ENCODE assay signal across 26 mouse cellular contexts in the genomic region with DNA sequence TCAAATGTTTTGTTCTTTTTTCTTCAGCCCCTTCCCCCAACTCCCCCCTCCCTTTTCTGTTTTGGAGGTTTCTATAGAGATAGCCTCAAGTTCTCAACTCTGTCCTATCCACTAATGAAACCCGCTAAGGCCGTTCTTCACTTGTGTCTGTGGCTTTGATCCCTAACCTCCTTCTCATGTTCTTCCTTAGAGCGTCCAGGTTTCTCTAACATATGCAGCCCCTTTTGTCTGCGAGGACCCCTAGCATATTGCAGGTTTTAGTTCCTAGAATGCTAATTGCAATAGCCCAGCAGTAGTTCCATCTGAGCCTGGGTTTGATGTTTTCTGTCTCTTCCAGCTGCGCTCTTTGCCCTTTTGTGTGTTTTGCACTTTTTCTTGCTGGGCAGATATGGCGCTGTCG.
A peak's percentile ranks its signal among the peaks of the same experiment; 100 is the strongest.
DNase-seq lines count a peak whose midpoint lies in the region; ATAC-seq and TF ChIP-seq lines count a peak whose summit lies in the region.
"Had no signal": no experiment of that assay in that cellular context is flagged by ENCODE, and none has a peak within 500 bp of the region (broad histone marks: within the 10 kb centered on the region; RNA-seq: fewer than 3 reads in every experiment).

No protein-coding gene starts in this region.

- peak; percentile 17 for DNase-seq in embryo, embryonic 11 days
- no peak for DNase-seq in embryo, embryonic 10 days (ENCODE audit: low spot score)
- peak; percentile 51 for DNase-seq in forebrain, embryonic 14.5 days (ENCODE audit: low spot score)
- DNase-seq in forebrain, postnatal 0 days = no peak
- no peak for DNase-seq in midbrain, postnatal 0 days (ENCODE audit: low spot score)
- DNase-seq in midbrain, embryonic 14.5 days = peak; percentile 40
- DNase-seq: adrenal gland, adult 8-10 months; cerebellum, adult 8-10 months; cerebellum, postnatal 25 days; gastrocnemius, adult 2 months; gastrocnemius, postnatal 36 days; heart, adult 18-20 months; heart, postnatal 36 days; kidney, adult 8-10 months; kidney, postnatal 4 days; right cerebral cortex, postnatal 4 days; thymus, adult 2 months; thymus, postnatal 4 days had no signal

- no peaks in the 10 kb centered on the region for H3K36me3 ChIP-seq in forebrain, embryonic 14.5 days (ENCODE audit: control insufficient read depth, insufficient read depth, low read length)
- no peaks in the 10 kb centered on the region for H3K36me3 ChIP-seq in forebrain, postnatal 0 days (ENCODE audit: insufficient read depth)
- no peaks in the 10 kb centered on the region for H3K36me3 ChIP-seq in midbrain, embryonic 12.5 days
- no peaks in the 10 kb centered on the region for H3K36me3 ChIP-seq in midbrain, postnatal 0 days (ENCODE audit: insufficient read depth, low read length)
- no peaks in the 10 kb centered on the region for H3K36me3 ChIP-seq in midbrain, embryonic 14.5 days (ENCODE audit: control insufficient read depth, insufficient read depth, low read length)
- H3K36me3 ChIP-seq: G1E; limb, embryonic 13.5 days; lung, embryonic 15.5 days had no signal

- no peaks in the 10 kb centered on the region for H3K9me3 ChIP-seq in forebrain, embryonic 14.5 days (replicated peaks; ENCODE audit: control insufficient read depth, low read length)
- no peaks in the 10 kb centered on the region for H3K9me3 ChIP-seq in forebrain, postnatal 0 days (ENCODE audit: low read length)
- H3K9me3 ChIP-seq in midbrain, embryonic 12.5 days = no peaks in the 10 kb centered on the region
- H3K9me3 ChIP-seq in midbrain, postnatal 0 days (ENCODE audit: low read length) = no peaks in the 10 kb centered on the region
- H3K9me3 ChIP-seq in midbrain, embryonic 14.5 days (ENCODE audit: control insufficient read depth, low read length) = no peaks in the 10 kb centered on the region
- H3K9me3 ChIP-seq: limb, embryonic 13.5 days; lung, embryonic 15.5 days had no signal

- H3K4me1 ChIP-seq in forebrain, embryonic 14.5 days (ENCODE audit: control insufficient read depth, insufficient read depth, low read length) = no peaks in the 10 kb centered on the region
- H3K4me1 ChIP-seq in forebrain, postnatal 0 days (ENCODE audit: insufficient read depth) = no peaks in the 10 kb centered on the region
- peaks cover 11% of the 10 kb centered on the region; the same call in 1 of the 2 replicates for H3K4me1 ChIP-seq in midbrain, embryonic 12.5 days
- no peaks in the 10 kb centered on the region for H3K4me1 ChIP-seq in midbrain, postnatal 0 days (ENCODE audit: insufficient read depth, low read length)
- H3K4me1 ChIP-seq in midbrain, embryonic 14.5 days (ENCODE audit: control insufficient read depth, insufficient read depth, low read length) = no peaks in the 10 kb centered on the region
- H3K4me1 ChIP-seq: limb, embryonic 13.5 days; lung, embryonic 15.5 days had no signal

- no peaks in the 10 kb centered on the region for H3K27me3 ChIP-seq in forebrain, embryonic 14.5 days (replicated peaks; ENCODE audit: control insufficient read depth, insufficient read depth, low read length)
- no peaks in the 10 kb centered on the region for H3K27me3 ChIP-seq in forebrain, postnatal 0 days (ENCODE audit: insufficient read depth, low read length)
- no peaks in the 10 kb centered on the region for H3K27me3 ChIP-seq in midbrain, embryonic 12.5 days
- no peaks in the 10 kb centered on the region for H3K27me3 ChIP-seq in midbrain, postnatal 0 days (ENCODE audit: insufficient read depth, low read length)
- no peaks in the 10 kb centered on the region for H3K27me3 ChIP-seq in midbrain, embryonic 14.5 days (ENCODE audit: control insufficient read depth, insufficient read depth, low read length)
- H3K27me3 ChIP-seq: lung, embryonic 15.5 days had no signal

- no peak overlapping the region for H3K4me2 ChIP-seq in forebrain, embryonic 14.5 days (ENCODE audit: low read length)
- no peak overlapping the region for H3K4me2 ChIP-seq in forebrain, postnatal 0 days (ENCODE audit: low read depth)
- H3K4me2 ChIP-seq in midbrain, embryonic 12.5 days (replicated peaks) = peak overlapping the region; percentile 21; the same call in 1 of the 2 replicates
- H3K4me2 ChIP-seq in midbrain, postnatal 0 days (ENCODE audit: low read depth, low read length, poor library complexity, severe bottlenecking) = no peak overlapping the region
- H3K4me2 ChIP-seq in midbrain, embryonic 14.5 days (ENCODE audit: low read length) = no peak overlapping the region
- H3K4me2 ChIP-seq: heart, embryonic 11.5 days; limb, embryonic 13.5 days; liver, embryonic 11.5 days; lung, embryonic 15.5 days had no signal

- H3K4me3 ChIP-seq in forebrain, embryonic 14.5 days (ENCODE audit: low read depth, low read length) = no peak overlapping the region
- H3K4me3 ChIP-seq in forebrain, postnatal 0 days (ENCODE audit: low read depth, low read length) = no peak overlapping the region
- H3K4me3 ChIP-seq in midbrain, embryonic 12.5 days = no peak overlapping the region
- no peak overlapping the region for H3K4me3 ChIP-seq in midbrain, postnatal 0 days (ENCODE audit: low read depth, low read length)
- no peak overlapping the region for H3K4me3 ChIP-seq in midbrain, embryonic 14.5 days (replicated peaks; ENCODE audit: low read depth, low read length)
- H3K4me3 ChIP-seq: gastrocnemius, adult 2 months; limb, embryonic 13.5 days; lung, embryonic 15.5 days had no signal

- no peak for TF ChIP-seq CTCF in forebrain, postnatal 0 days (IDR thresholded peaks at IDR 0.05; ENCODE audit: low read depth)
- no peak for TF ChIP-seq CTCF in midbrain, postnatal 0 days (IDR thresholded peaks at IDR 0.05)

- no peak overlapping the region for H3K9ac ChIP-seq in forebrain, embryonic 14.5 days (ENCODE audit: low read length)
- H3K9ac ChIP-seq in forebrain, postnatal 0 days = no peak overlapping the region
- no peak overlapping the region for H3K9ac ChIP-seq in midbrain, embryonic 12.5 days (replicated peaks)
- no peak overlapping the region for H3K9ac ChIP-seq in midbrain, postnatal 0 days (replicated peaks; ENCODE audit: low read length, poor library complexity, severe bottlenecking)
- no peak overlapping the region for H3K9ac ChIP-seq in midbrain, embryonic 14.5 days (replicated peaks; ENCODE audit: low read length)
- H3K9ac ChIP-seq: limb, embryonic 13.5 days; lung, embryonic 15.5 days had no signal

- 14% methylated on average over 7 of the region's 7 CpGs for WGBS in forebrain, embryonic 14.5 days
- 23% methylated on average over 7 of the region's 7 CpGs for WGBS in forebrain, postnatal 0 days
- WGBS in midbrain, embryonic 12.5 days = 24% methylated on average over 7 of the region's 7 CpGs
- WGBS in midbrain, postnatal 0 days = 21% methylated on average over 7 of the region's 7 CpGs
- WGBS in midbrain, embryonic 14.5 days = 17% methylated on average over 7 of the region's 7 CpGs

- no peak overlapping the region for H3K27ac ChIP-seq in forebrain, embryonic 14.5 days (ENCODE audit: low read depth, low read length)
- H3K27ac ChIP-seq in forebrain, postnatal 0 days (ENCODE audit: low read depth, low read length) = no peak overlapping the region
- H3K27ac ChIP-seq in midbrain, embryonic 12.5 days (replicated peaks) = no peak overlapping the region
- H3K27ac ChIP-seq in midbrain, postnatal 0 days (ENCODE audit: low read depth, low read length) = no peak overlapping the region
- no peak overlapping the region for H3K27ac ChIP-seq in midbrain, embryonic 14.5 days (replicated peaks; ENCODE audit: low read depth, low read length)
- H3K27ac ChIP-seq: gastrocnemius, adult 2 months; kidney, postnatal 0 days; limb, embryonic 13.5 days; lung, embryonic 15.5 days had no signal

- peak; percentile 46 for ATAC-seq in forebrain, embryonic 14.5 days
- no peak for ATAC-seq in forebrain, postnatal 0 days
- ATAC-seq in midbrain, embryonic 12.5 days (ENCODE audit: low FRiP score, low read depth) = 0 out of 2 replicates have a peak, but pooled peaks have one; percentile 9
- no peak for ATAC-seq in midbrain, postnatal 0 days (ENCODE audit: low FRiP score)
- ATAC-seq in midbrain, embryonic 14.5 days (ENCODE audit: low FRiP score, low TSS enrichment) = no peak
- ATAC-seq: intestine, embryonic 16.5 days had no signal

Comparison
In these comparisons a context has a peak if more than half of its experiments do, and no peak if none do; other contexts are left out.
1. DNase-seq: peak in embryo, embryonic 11 days (single experiment), forebrain, embryonic 14.5 days (single experiment) and midbrain, embryonic 14.5 days (single experiment); none in embryo, embryonic 10 days (single experiment), forebrain, postnatal 0 days (single experiment) and midbrain, postnatal 0 days (single experiment).
2. ATAC-seq: peak in forebrain, embryonic 14.5 days (single experiment) and midbrain, embryonic 12.5 days (single experiment); none in forebrain, postnatal 0 days (single experiment), midbrain, postnatal 0 days (single experiment) and midbrain, embryonic 14.5 days (single experiment).